Mouse (Mus musculus) embryo, embryonic 10.5 days (tissue): ENCODE data around the gene Atg101.

ENCODE experiments used
- DNase-seq: peaks from one replicate; pipeline ENCODE4 v3.0.0-alpha.2; 2015; ENCODE audit warnings: low spot score

The Atg101 gene

GRCm38 (mm10) chr15:101283911-101284750, at the start of gene Atg101:
Atg101 (plus strand) TSS chr15:101284272.
- peak; percentile 92 for DNase-seq

GRCm38 (mm10) chr15:101234611-101235341, 49.3 kb upstream of the Atg101 start:
- no peak for DNase-seq

- DNase-seq: no peak
Observed at GRCm38 (mm10) chr15:101235342-101235698, 48.8 kb upstream of the Atg101 start.

GRCm38 (mm10) chr15:101235728-101236327, 48.2 kb upstream of the Atg101 start:
- DNase-seq: no peak

GRCm38 (mm10) chr15:101236878-101237277, 47.2 kb upstream of the Atg101 start:
- peak; percentile 80 for DNase-seq

- DNase-seq: peak; percentile 82
Observed at GRCm38 (mm10) chr15:101238885-101239511, 45.1 kb upstream of the Atg101 start.

GRCm38 (mm10) chr15:101239821-101240220, 44.3 kb upstream of the Atg101 start:
- DNase-seq: no peak

- DNase-seq: peak; percentile 93
Observed at GRCm38 (mm10) chr15:101240799-101241204, 43.3 kb upstream of the Atg101 start.

- no peak for DNase-seq
Observed at GRCm38 (mm10) chr15:101241236-101241635, 42.8 kb upstream of the Atg101 start.

GRCm38 (mm10) chr15:101241853-101242252, 42.2 kb upstream of the Atg101 start:
- no peak for DNase-seq

GRCm38 (mm10) chr15:101242645-101243044, 41.4 kb upstream of the Atg101 start:
- DNase-seq: peak; percentile 50

GRCm38 (mm10) chr15:101244012-101244411, 40.1 kb upstream of the Atg101 start:
- no peak for DNase-seq

GRCm38 (mm10) chr15:101246231-101247154, 37.6 kb upstream of the Atg101 start:
- DNase-seq: peak; percentile 98

- no peak for DNase-seq
Observed at GRCm38 (mm10) chr15:101247155-101247498, 36.9 kb upstream of the Atg101 start.

GRCm38 (mm10) chr15:101248029-101248710, 35.9 kb upstream of the Atg101 start:
- DNase-seq: no peak

GRCm38 (mm10) chr15:101250220-101250800, 33.8 kb upstream of the Atg101 start:
- no peak for DNase-seq

GRCm38 (mm10) chr15:101251930-101252329, 32.1 kb upstream of the Atg101 start:
- DNase-seq: no peak

GRCm38 (mm10) chr15:101252614-101253013, 31.5 kb upstream of the Atg101 start:
- no peak for DNase-seq

GRCm38 (mm10) chr15:101253563-101253885, 30.5 kb upstream of the Atg101 start:
- DNase-seq: no peak
